Mouse (Mus musculus): ENCODE results near the gene Gm20824. TPM values are rescaled to one million over a fixed set of nuclear protein-coding genes. Genes with fewer than 3 reads are reported as not detected.

The Gm20824 gene
- polyA plus RNA-seq (2015; fragmentation: Illumina TruSeq; extraction: RNeasy Lipid Tissue Mini Kit (QIAGEN cat#74804); ENCODE audit: insufficient read depth, low replicate concordance): not detected

DNA sequence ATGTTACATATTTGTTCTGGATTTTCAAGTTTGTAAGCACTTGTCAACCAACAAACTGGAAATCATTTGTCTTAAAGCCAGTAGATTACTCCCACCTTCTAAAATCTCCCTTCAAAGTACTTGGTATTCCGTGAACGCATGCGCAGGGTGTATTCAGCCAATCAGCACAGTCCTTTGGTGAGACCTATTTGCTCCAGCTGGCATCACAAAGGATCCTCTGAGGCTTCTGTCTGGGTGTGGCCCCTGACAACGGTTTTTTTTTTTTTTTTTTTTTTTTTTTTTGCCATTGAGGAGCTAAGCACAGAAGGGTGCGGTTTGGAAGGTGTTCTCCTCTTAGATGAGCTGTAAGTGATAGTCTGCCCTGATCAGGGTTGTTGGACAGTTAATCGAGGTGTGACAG lies at the start of gene Gm20824:
Gene Gm20824, plus strand, starts transcription at position 301 of the 400 bp plus-strand sequence.

Other genes with a start within 250 kb of the Gm20824 start
- gene Gm20825, start 186.4 kb upstream of the Gm20824 start, polyA plus RNA-seq (2015; fragmentation: Illumina TruSeq; extraction: RNeasy Lipid Tissue Mini Kit (QIAGEN cat#74804); ENCODE audit: insufficient read depth, low replicate concordance): not detected

All from spleen, adult 10 weeks (tissue).